Mouse (Mus musculus) spleen, adult 12 weeks (tissue): ENCODE measurements at regions not wholly inside any gene's neighbourhood (a gene's known extent, or its start where the extent isn't known, plus 50 kb on each side); places are given as distances from the start of the nearest gene placed in this dataset.
"Not testable (repeated sequence)": the region's sequence is repeated elsewhere in the genome, so short reads cannot be mapped to it uniquely, and the experiment has no call there.

ENCODE experiments used
- DNase-seq: peaks from one replicate; pipeline ENCODE4 v3.0.0; 2022; ENCODE audit warnings: low spot score

DNA sequence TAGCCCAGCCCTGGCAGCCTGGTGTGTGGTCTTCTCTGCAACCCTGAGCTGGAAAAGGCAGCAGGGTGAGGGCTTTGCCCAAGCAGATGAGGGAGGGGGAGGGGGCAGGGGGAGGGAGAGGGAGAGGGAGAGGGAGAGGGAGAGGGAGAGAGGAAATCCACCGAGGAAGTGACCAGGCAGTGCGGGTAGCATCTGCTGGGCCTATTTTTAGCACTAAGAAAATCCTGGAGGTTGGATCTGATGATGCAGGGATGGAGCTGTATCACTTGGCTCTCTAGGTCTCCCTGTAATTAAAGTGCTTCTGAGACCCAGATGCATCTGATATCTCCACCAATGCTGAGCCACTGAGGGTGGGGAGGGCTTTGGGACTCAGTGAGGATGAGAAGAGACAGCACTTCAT is 61.2 kb upstream of the Atxn1 start:
- no peak for DNase-seq

DNA sequence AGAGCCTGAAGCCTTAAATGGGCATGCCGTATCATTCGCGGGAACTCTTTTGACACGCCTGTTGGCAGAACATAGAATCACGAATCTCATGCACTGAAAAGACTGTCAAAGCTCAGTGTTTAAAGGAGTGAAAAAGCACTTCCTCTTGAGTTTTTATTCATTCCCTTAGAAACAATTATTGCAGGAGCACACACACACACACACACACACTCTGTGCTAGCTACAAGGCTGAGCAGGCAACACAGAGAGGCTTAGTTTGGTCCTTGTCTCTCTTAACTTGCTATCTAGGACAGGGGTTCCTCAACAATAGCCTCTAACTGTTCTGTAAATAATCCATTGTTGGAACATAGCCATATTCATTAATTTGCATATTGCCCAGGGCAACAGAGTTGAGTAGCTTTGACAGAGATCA is 58.8 kb upstream of the Atxn1 start:
- no peak for DNase-seq

DNA sequence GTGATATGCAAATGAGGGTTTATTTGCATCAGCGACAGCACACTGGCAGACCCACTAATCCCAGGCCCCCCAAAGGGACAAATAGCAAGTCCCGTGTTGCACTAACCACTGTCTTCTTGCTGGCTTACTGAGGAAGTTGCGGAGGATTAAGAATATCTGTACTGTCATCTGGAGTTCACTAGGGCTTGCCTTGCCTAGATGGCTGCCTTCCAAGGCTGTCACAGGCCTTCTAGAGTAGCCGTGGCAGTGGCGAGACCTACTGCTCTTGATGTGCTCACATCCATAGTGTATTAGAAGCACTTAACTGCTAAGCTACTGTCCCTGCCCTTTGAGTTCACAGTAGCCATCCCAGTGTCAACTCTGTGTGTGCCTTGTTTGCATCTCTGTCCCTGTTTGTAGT is 58.4 kb upstream of the Atxn1 start:
- DNase-seq: no peak

DNA sequence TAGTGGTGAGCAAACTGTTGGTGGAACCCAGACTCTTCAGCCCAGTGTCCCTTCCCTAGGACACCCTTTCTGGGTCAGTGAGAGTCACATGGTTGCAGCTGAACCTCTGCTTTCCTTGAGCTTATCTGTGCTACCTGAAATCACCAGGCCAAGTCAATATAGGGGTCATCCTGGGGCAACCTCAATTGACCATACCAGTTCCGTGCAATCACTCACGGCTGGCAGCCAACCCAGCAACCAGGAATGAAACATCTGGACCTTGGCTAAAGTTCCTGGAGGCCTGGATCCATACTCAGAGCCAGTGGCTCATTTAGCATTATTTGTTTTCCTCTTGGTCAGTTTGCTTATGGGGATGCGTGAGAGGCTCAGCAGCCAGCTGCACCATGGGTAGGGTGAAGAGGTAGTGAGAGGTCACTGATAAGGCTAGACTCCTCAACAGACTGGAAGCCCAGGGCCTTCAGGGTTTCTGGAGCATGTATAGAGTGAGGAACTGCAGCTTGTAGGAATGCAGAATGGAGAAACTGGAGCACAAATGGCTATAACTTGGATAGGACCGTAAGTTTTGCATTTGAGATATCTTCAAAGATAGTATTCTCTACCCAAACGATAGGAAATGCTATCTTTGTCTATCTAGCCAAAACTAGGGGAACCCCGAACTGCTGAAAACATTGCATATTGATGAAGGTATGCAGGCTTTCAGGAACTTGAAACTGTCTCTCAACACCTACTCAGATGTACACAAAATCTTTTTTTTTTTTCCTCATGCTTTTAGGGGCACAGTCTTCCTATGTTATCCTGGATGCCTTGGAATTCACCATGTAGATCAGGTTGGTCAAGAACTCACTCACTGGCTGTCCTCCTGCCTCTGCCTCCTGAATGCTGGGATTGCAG is 56.4 kb upstream of the Atxn1 start:
- no peak for DNase-seq

DNA sequence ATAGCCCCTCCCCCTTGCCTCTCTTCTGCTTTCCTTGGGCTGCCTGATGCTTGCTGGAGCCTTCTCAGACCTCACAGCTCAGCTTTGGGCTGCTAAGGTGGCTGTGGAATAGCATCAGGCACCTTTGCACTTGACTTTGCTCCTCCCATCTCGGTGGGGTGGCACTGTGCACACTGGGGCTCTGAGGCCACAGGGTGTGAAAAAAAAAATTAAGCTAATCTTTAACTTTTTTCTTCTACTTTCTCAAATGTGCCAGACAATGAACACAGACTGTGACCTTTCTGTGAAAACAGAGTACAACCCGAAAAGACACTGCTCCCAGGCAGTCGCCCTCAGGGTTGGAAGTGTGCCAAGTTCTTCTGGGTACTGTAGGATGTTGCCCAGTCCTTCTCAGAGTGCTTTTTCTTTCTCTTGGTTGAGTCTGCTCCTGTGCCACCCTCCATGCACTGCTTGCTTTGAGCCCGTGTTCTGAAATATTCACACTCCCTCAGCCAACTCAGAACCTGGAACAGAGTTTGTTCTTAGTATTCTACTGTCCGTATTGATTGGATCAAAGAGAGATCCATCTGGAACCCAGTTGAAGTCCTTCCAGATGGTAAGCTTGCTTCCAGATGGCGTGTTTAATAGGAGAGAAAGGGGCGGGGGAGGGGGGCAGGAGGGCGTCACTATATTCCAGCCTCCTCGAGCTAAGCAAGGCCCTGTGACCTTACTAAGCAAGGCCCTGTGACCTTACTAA is 54.8 kb upstream of the Atxn1 start:
- no peak for DNase-seq

DNA sequence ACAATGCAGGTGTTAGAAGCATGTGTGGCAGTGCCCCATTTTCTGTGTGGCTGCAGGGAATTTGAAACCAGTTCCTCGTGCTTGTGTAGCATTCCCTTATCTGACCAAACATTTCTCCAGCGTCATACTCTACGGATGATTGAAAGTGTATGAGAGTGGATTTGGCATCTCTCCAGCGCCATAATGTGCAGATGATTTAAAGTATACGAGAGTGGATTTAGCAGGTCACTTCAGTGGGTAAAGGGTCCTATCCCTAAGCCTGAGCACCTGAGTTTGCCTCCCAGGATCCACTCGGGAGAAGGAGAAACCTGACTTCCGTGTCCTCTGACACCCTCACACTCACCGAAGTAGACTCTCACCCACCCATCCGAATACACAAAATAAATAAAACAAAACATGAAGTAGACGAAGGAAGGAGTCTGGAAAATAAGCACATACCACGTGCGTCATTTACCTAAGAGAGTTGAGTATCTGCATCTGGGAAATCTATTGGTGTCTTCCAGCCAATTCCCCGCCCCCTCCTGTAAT is 54.2 kb upstream of the Atxn1 start:
- no peak for DNase-seq

DNA sequence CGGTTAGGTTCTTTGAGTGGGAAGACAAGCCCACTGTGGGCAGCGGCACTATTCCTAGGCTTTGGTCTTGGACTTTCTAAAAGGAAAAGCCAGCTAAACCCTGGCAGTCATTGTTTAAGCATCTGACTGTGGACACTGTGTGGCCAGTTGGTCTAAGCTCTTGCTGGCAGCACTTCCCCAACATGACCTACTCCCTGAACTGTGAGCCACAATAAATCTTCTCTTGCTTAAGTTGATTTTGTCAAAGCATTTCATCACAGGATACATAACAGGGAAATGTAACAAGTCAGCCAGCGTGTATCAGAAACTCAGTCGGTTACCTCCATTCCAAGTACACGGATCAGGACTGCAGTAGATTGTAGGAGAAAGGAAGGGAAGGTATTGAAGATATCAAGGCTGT is 52.9 kb upstream of the Atxn1 start:
- no peak for DNase-seq

DNA sequence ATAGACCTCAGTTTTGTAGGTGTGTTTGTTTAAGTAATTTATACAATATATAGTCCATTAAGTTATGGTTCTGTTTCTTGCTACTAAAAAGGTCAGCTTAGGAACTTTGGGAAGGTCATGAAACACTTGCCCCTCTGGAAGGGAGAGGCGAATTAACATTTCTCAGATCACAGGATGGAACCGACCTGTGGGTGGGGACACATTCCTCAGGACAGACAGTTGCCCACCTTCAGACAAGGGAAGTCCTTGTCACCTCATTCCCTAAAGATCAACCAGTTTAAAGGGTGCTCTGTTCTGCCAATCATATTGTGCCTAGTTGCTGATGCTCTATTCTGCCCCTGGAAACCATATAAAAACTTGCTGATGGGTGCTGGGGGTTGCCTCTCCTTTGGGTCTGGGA is 52.2 kb upstream of the Atxn1 start:
- not testable (repeated sequence) for DNase-seq

DNA sequence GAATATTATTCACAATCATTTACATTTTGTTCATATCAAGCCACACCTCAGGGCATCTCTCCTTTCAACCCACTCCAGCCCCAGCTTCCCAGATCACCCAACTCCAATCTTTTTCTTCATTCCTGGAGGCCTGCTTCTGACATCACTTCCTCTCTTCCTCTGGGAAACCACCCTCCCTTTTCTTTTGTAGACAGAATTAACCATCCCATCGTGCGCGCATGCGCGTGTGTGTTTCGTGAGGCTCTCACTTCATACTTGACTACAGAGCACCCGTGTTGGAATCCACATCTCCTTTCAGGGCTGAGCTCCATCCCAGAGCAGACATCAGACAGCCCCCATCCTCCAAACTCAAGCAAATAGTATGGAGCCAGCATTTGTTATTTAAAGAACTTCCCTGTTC is 50.4 kb upstream of the Atxn1 start:
- no peak for DNase-seq

DNA sequence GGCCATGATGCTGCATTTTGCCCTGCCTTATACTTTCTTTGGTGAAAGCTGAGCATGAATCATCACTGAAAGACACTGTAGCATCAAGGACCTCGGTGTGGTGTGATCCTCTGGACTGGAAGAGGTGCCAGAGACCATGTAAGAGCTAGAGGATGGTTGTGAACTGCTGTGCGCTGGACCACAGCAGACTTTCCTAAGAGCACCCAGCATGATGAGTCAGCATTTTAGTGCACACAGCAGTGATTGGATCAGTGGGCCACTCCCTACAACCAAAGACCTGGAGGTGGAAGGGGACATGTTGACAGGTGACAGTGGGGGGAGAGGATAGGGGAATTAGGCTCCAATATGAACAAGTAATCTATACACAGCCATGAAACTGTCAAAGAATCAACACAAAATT is 49.8 kb upstream of the Atxn1 start:
- DNase-seq: no peak
